Mouse (Mus musculus) megakaryocyte progenitor cell, adult 5-6 weeks (primary cell): Measurements from ENCODE around the gene Hmox2. TPM values are rescaled to one million over a fixed set of nuclear protein-coding genes. Genes with fewer than 3 reads are reported as not detected.
"Not testable (repeated sequence)": the region's sequence is repeated elsewhere in the genome, so short reads cannot be mapped to it uniquely, and the experiment has no call there.

ENCODE experiments used
- ATAC-seq: replicated peaks from 2 replicates; pipeline ENCODE4 v1.8.0; 2016; ENCODE audit warnings: mild to moderate bottlenecking, moderate TSS enrichment, inconsistent platforms; ENCODE audit not compliant: poor library complexity
- total RNA-seq, 2 experiments: library from RNA; stranded (forward) in 1 of 2; stranded (reverse) in 1 of 2; fragments of 157-497, 149-512 nt in 1 of 2; fragments of 200-1000 nt in 1 of 2; gene quantifications; 2 replicates each; pipeline versions ENCODE4 v1.2.3 to v1.2.4; 2015 to 2017

The Hmox2 gene
- 68.6 and 81.1 TPM in 2 replicates for total RNA-seq (2015)
- total RNA-seq (2017): 74.7 and 78.8 TPM in 2 replicates

GRCm38 (mm10) chr16:4725780-4726527 lies at the start of gene Hmox2:
Gene Hmox2, plus strand, starts transcription at chr16:4726361.
- peak; percentile 88 for ATAC-seq

GRCm38 (mm10) chr16:4676836-4677235 lies 49.3 kb upstream of the Hmox2 start:
- no peak for ATAC-seq

GRCm38 (mm10) chr16:4678080-4678479 lies 48.1 kb upstream of the Hmox2 start:
- no peak for ATAC-seq

- ATAC-seq: peak; percentile 79
Measured at GRCm38 (mm10) chr16:4679121-4680018, 46.8 kb upstream of the Hmox2 start, which contains the start of gene Coro7. Gene Coro7, minus strand, starts transcription at chr16:4679777.

GRCm38 (mm10) chr16:4680922-4681455 lies 45.2 kb upstream of the Hmox2 start:
- ATAC-seq: not testable (repeated sequence)

- ATAC-seq: no peak
Measured at GRCm38 (mm10) chr16:4682628-4683179, 43.5 kb upstream of the Hmox2 start.

GRCm38 (mm10) chr16:4683193-4683580 lies 43.0 kb upstream of the Hmox2 start:
- peak; percentile 26 for ATAC-seq

- peak; percentile 67 for ATAC-seq
Measured at GRCm38 (mm10) chr16:4683581-4684456, 42.3 kb upstream of the Hmox2 start.

- ATAC-seq: no peak
Measured at GRCm38 (mm10) chr16:4684457-4684791, 41.7 kb upstream of the Hmox2 start.

- ATAC-seq: not testable (repeated sequence)
Measured at GRCm38 (mm10) chr16:4689371-4689770, 36.8 kb upstream of the Hmox2 start.

GRCm38 (mm10) chr16:4701211-4701610 lies 24.9 kb upstream of the Hmox2 start:
- no peak for ATAC-seq

GRCm38 (mm10) chr16:4702646-4703045 lies 23.5 kb upstream of the Hmox2 start:
- no peak for ATAC-seq

- ATAC-seq: no peak
Measured at GRCm38 (mm10) chr16:4705541-4705940, 20.6 kb upstream of the Hmox2 start.

GRCm38 (mm10) chr16:4711173-4711572 lies 15.0 kb upstream of the Hmox2 start:
- ATAC-seq: no peak

- no peak for ATAC-seq
Measured at GRCm38 (mm10) chr16:4713861-4714710, 12.1 kb upstream of the Hmox2 start.

- no peak for ATAC-seq
Measured at GRCm38 (mm10) chr16:4717866-4718265, 8.3 kb upstream of the Hmox2 start.

GRCm38 (mm10) chr16:4718753-4719518 lies 7.2 kb upstream of the Hmox2 start, which contains the start of gene Nmral1:
Gene Nmral1, minus strand, starts transcription at chr16:4719356.
- peak; percentile 88 for ATAC-seq

GRCm38 (mm10) chr16:4722128-4722914 lies 3.8 kb upstream of the Hmox2 start:
- ATAC-seq: 0 out of 2 replicates have a peak, but pooled peaks have one; percentile 1
